Mouse (Mus musculus) heart, postnatal 25 days (tissue): ENCODE measurements around the gene Kpna1. TPM values are rescaled to one million over a fixed set of nuclear protein-coding genes. Genes with fewer than 3 reads are reported as not detected.
"Not testable (repeated sequence)": the region's sequence is repeated elsewhere in the genome, so short reads cannot be mapped to it uniquely, and the experiment has no call there.

ENCODE experiments used
- DNase-seq: peaks from one replicate; pipeline ENCODE4 v3.0.0; 2022; ENCODE audit warnings: low spot score
- intact Hi-C: fragments of 180-260 bp; cut with DNase I; formaldehyde crosslinking; loops from one replicate; pipeline ENCODE4 v1.15.1; 2025
- total RNA-seq, 2 experiments: library from RNA; stranded (reverse); gene quantifications; 2 replicates each; pipeline ENCODE4 v1.2.3; 2021

Kpna1 gene
- total RNA-seq: 100 to 1,000 TPM; 112 TPM

- DNase-seq, intact Hi-C loops: not testable (repeated sequence)
These were observed at the start of gene Kpna1 for GRCm38 (mm10) chr16:35978450-35978849. Gene Kpna1 (plus strand): TSS chr16:35978750.

GRCm38 (mm10) chr16:35932179-35933055 lies 46.1 kb upstream of the Kpna1 start:
- intact Hi-C loops: no loop called here

GRCm38 (mm10) chr16:35933181-35933580 lies 45.4 kb upstream of the Kpna1 start:
- no peak for DNase-seq
- intact Hi-C loops: no loop called here

More at GRCm38 (mm10) chr16:35932179-35933055, 46.1 kb upstream of the Kpna1 start:
- no peak for DNase-seq

GRCm38 (mm10) chr16:35938211-35939151 lies 40.1 kb upstream of the Kpna1 start, which contains the start of the genes Parp9 and Dtx3l:
Gene Parp9 (plus strand): TSS chr16:35938470.
Gene Dtx3l (minus strand): TSS chr16:35939151.
- intact Hi-C loops: loop anchor here (1.0 to 5.0 kb wide), 2 partner anchors 44 to 63 kb away; no protein-coding TSS in a partner anchor
- DNase-seq: peak; percentile 51

GRCm38 (mm10) chr16:35939261-35939660 lies 39.3 kb upstream of the Kpna1 start:
- intact Hi-C loops: loop anchor here (1.0 to 5.0 kb wide), 2 partner anchors 43 to 64 kb away; no protein-coding TSS in a partner anchor
- DNase-seq: no peak

- DNase-seq: peak; percentile 72
- intact Hi-C loops: loop anchor here (1.0 to 5.0 kb wide), 2 partner anchors 43 to 64 kb away; no protein-coding TSS in a partner anchor
These were observed 38.9 kb upstream of the Kpna1 start for GRCm38 (mm10) chr16:35939690-35940089.

GRCm38 (mm10) chr16:35941382-35941781 lies 37.2 kb upstream of the Kpna1 start:
- DNase-seq: no peak
- intact Hi-C loops: no loop called here

GRCm38 (mm10) chr16:35949264-35949663 lies 29.3 kb upstream of the Kpna1 start:
- peak; percentile 59 for DNase-seq
- intact Hi-C loops: no loop called here

- no peak for DNase-seq
- intact Hi-C loops: no loop called here
These were observed 27.3 kb upstream of the Kpna1 start for GRCm38 (mm10) chr16:35951216-35951615.

GRCm38 (mm10) chr16:35952628-35953130 lies 25.9 kb upstream of the Kpna1 start:
- no peak for DNase-seq
- intact Hi-C loops: no loop called here

GRCm38 (mm10) chr16:35965991-35966390 lies 12.6 kb upstream of the Kpna1 start:
- intact Hi-C loops, DNase-seq: not testable (repeated sequence)

GRCm38 (mm10) chr16:35966411-35967115 lies 12.0 kb upstream of the Kpna1 start:
- intact Hi-C loops: no loop called here
- no peak for DNase-seq

- DNase-seq: no peak
- intact Hi-C loops: no loop called here
These were observed 11.2 kb upstream of the Kpna1 start for GRCm38 (mm10) chr16:35967319-35967718.

- intact Hi-C loops: no loop called here
- no peak for DNase-seq
These were observed 10.4 kb upstream of the Kpna1 start for GRCm38 (mm10) chr16:35968149-35968548.

GRCm38 (mm10) chr16:35974021-35974420 lies 4.5 kb upstream of the Kpna1 start:
- no peak for DNase-seq
- intact Hi-C loops: no loop called here

GRCm38 (mm10) chr16:35981363-35981821 lies 2.8 kb downstream of the Kpna1 start:
- intact Hi-C loops: loop anchor here (5.0 kb wide), 1 partner anchor 44 kb away; the partner anchor contains the start of genes Dtx3l and Parp9
- peak; percentile 95 for DNase-seq

- intact Hi-C loops: loop anchor here (5.0 kb wide), 1 partner anchor 45 kb away; the partner anchor contains the start of genes Dtx3l and Parp9
- no peak for DNase-seq
These were observed 4.0 kb downstream of the Kpna1 start for GRCm38 (mm10) chr16:35982506-35982901.

- peak; percentile 87 for DNase-seq
- intact Hi-C loops: loop anchor here (5.0 kb wide), 1 partner anchor 46 kb away; the partner anchor contains the start of genes Dtx3l and Parp9
These were observed 4.5 kb downstream of the Kpna1 start for GRCm38 (mm10) chr16:35982902-35983516.
